Mouse (Mus musculus) right cerebral cortex, postnatal 10 days (tissue): ENCODE data around the gene E330009J07Rik.

Experiments used
- DNase-seq, 2 experiments: peaks; one replicate each; pipeline ENCODE4 v3.0.0; 2021; ENCODE audit warnings: low spot score in 2 of 2

Gene E330009J07Rik

GRCm38 (mm10) chr6:40430251-40430650 is 5.7 kb downstream of the E330009J07Rik start:
- DNase-seq = no peak

- no peak for DNase-seq
These were observed 6.4 kb downstream of the E330009J07Rik start for GRCm38 (mm10) chr6:40429521-40429931.

DNA sequence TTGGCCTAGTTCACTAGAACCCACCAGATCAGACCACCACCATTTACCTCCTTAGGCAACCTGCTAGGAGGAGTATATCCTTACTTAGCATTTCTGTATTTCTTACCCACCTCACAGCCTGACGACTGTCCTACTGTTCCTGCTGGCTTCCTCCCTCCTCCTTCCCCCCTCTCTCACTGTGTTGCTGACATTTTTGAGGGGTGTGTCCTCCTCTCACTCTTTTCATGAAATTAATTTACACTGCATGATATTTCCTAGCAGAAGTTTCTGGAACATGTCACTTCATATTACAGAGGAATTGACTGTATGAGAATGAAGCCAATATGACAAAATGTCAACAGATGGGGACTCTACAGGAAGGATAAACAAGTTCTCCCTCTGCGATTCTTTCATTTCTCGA is 7.2 kb downstream of the E330009J07Rik start:
- no peak for DNase-seq

DNA sequence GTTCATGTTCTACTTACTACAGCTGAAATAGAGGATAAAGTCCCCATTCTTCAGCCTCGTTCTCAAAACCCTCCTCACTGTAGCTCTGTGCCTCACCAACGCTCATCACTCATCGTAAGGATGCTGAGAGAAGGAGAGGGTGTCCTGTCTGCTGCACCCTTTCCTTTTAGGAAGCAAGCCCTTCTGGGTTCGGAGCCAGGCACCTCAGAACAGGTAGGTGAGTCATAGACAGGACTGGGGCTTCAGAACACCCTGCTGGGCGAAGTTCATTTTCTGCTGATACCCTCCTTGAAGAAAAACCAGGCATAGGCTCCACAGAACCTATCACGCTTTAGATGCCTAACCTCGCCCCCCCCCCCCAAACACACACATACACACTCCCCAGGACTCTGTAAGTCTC is 8.5 kb downstream of the E330009J07Rik start:
- DNase-seq = no peak

GRCm38 (mm10) chr6:40423774-40424173 is 12.2 kb downstream of the E330009J07Rik start:
- DNase-seq = no peak

- DNase-seq = no peak
These were observed 12.9 kb downstream of the E330009J07Rik start for GRCm38 (mm10) chr6:40423013-40423412.

DNA sequence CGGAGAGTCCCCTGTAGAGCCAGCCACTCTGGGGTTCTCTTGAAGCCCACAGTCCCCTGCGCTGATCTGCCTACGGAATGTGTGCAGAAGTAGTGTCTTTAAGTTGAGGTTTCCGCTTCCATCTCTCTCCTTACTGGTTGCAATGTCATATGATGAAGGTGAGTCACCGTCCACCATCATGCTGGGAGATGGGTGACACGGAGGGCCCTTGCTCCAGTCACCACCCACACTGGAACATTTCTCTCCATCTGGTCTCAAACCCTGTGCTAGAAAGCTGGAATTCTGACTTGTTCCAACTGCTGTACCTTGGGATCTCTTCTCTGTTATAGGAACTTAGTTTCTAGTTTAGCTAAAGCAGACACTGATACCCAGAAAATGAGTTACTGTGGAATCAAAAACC is 14.8 kb downstream of the E330009J07Rik start:
- DNase-seq = no peak

DNA sequence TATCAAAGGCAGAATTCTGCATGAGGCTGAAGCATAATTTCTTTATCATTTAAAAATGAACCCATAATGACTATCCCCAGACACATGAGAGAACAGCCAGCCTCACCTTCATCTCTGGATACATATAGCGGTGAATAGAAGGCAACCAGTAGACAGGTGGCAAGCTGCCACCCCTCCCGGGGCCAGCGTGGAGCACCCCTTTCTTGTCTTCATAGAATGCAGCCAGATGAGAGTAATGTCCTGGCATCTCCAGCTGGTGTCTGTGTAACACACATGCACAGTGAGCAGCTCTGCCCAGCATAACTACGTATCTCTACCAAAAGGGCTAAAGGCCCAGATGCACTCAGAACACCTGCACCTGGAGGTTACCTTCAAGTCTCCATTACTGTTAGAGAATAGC is 17.5 kb downstream of the E330009J07Rik start:
- DNase-seq = no peak

- no peak for DNase-seq
These were observed 20.1 kb downstream of the E330009J07Rik start for GRCm38 (mm10) chr6:40415799-40416198.

GRCm38 (mm10) chr6:40413565-40413964 is 22.4 kb downstream of the E330009J07Rik start:
- DNase-seq = no peak

GRCm38 (mm10) chr6:40413046-40413445 is 22.9 kb downstream of the E330009J07Rik start:
- no peak for DNase-seq

DNA sequence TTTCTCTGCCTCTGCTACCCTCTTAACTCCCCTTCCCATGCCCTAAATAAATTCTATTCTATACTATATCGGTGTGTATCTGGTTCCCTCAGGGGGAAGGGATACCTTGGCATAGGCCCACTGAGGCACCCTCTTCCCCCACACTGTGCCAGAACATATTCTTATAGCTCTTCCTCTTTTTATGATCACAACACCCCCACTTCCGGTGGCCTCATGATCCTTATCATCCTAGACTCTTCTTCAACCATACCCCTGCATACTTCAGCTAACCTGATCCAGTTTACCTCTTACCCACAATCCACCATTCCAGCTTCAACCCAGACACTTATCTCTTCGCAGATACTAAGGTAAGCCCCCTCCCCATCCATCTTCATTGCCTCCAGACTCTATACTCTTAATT is 24.9 kb downstream of the E330009J07Rik start:
- DNase-seq = no peak

- peak in 1 of 2 experiments; percentile 50 for DNase-seq
These were observed 32.2 kb downstream of the E330009J07Rik start for GRCm38 (mm10) chr6:40403640-40404285.

GRCm38 (mm10) chr6:40402031-40402430 is 33.9 kb downstream of the E330009J07Rik start:
- DNase-seq = no peak

- peak; percentile 93 to 96 for DNase-seq
These were observed 42.7 kb downstream of the E330009J07Rik start for GRCm38 (mm10) chr6:40393213-40393612.

DNA sequence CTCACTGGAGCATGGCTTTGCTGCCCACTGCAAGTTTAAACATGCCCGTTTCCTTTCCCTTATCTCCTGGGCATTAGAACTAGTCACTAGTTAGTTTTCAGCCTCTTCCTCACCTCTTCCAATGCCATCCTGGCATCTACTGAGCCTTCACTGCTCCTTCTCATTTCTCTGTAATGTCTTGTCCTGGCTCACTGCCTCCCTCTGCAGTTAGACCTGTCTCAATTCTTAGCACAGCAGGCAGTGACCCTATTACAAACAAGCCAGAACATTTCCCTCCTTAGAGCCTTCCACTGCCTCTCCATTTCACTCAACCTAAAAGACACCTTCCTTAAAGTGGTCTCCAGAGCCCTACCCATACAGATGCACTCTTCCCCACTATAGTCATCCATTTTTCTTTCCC is 45.0 kb downstream of the E330009J07Rik start:
- DNase-seq = peak; percentile 35 to 41

GRCm38 (mm10) chr6:40388660-40389059 is 47.3 kb downstream of the E330009J07Rik start:
- DNase-seq = no peak

- DNase-seq = no peak
These were observed 50.3 kb downstream of the E330009J07Rik start for GRCm38 (mm10) chr6:40385682-40386081.

GRCm38 (mm10) chr6:40381908-40382307 is 54.0 kb downstream of the E330009J07Rik start:
- no peak for DNase-seq

GRCm38 (mm10) chr6:40380181-40380580 is 55.8 kb downstream of the E330009J07Rik start:
- no peak for DNase-seq

DNA sequence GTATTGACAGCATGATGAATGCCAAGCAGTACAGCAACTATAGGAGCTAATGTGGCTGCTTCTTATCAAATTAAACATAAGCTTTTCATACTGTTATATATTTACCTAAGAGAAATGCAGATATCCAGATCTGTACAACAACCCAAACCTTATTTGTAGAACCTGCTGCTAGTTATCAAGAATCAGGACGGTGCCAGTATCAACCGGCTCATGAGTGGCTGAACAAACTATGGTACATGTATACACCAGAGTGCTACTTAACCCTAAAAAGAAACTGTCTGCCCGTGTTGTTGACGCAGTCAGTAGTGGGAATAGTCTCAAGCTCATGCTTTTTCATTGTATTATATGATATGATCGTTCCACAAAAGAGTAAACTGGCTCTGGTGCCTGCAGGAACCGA is 64.9 kb downstream of the E330009J07Rik start:
- no peak for DNase-seq

DNA sequence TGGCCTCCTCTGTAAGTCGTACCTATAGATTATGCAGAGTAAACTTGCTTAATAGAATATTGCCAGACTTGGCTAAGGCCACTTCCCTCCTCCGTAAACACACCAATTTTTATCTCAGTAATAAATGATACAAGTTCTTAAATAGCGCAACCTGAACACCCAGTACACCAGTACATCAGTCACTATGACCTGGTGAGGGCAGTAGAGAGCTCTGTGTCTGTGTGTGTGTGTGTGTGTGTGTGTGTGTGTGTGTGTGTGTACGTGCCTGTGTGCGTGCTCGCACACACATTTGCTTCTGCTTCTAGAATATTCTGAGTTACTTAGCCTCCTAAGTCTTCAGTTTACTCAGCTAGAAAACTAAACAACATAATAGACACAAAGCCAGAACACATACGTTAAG is 82.6 kb downstream of the E330009J07Rik start:
- DNase-seq = no peak
